Mouse (Mus musculus) embryo, embryonic 11.5 days (tissue): ENCODE measurements around the gene Cul7.
A peak's percentile ranks its signal among the peaks of the same experiment; 100 is the strongest.

Source experiments
- DNase-seq: peaks from one replicate; pipeline ENCODE4 v3.0.0-alpha.2; 2012; ENCODE audit warnings: low read depth, low spot score

The Cul7 gene

GRCm38 (mm10) chr17:46650232-46651031, at the start of gene Cul7:
Cul7 (plus strand) TSS chr17:46650337.
- peak; percentile 83 for DNase-seq

DNA sequence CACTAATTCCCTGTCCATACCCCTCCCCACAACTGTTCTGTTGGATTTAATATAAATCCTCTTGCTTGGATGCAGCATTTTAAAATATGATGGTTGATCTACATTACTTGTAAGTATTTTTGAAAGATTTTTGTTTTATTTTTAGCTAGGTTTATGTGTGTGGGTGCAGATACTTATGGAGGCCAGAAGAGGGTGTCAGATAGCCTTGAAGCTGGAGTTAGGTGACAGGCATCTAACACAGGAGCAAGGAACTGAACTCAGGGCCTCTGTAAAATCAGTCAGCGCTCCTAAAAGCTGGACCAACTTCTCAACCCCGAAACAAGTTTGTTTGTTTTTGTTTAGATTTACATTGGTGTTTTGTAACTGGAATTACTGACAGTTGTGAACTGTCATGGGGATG, 49.6 kb upstream of the Cul7 start:
- DNase-seq = no peak

DNA sequence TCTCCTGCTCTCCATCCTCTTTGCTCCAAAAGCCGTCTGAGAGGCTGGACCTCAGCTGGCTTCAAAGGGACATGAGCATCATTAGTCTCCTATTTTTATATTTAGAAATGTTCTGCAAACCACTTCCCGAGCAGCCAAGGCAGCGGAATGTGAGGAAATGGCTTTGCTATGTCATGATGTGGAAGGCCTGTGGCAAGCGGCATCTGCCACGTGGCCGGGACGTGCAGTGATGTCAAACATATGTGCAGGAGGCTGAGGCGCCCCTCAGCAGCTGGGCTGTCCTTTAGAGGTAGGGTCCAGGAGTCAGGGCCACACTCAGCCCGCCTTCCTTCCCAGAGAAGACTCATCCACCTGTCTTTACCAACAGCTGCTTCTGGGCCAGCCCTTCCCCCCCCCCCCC, 47.9 kb upstream of the Cul7 start:
- no peak for DNase-seq

- no peak for DNase-seq
Measured at GRCm38 (mm10) chr17:46603229-46603628, 46.9 kb upstream of the Cul7 start.

GRCm38 (mm10) chr17:46605126-46605525, 45.0 kb upstream of the Cul7 start:
- DNase-seq = no peak

- no peak for DNase-seq
Measured at GRCm38 (mm10) chr17:46605987-46606386, 44.1 kb upstream of the Cul7 start.

GRCm38 (mm10) chr17:46609721-46610514, 40.2 kb upstream of the Cul7 start:
- no peak for DNase-seq

DNA sequence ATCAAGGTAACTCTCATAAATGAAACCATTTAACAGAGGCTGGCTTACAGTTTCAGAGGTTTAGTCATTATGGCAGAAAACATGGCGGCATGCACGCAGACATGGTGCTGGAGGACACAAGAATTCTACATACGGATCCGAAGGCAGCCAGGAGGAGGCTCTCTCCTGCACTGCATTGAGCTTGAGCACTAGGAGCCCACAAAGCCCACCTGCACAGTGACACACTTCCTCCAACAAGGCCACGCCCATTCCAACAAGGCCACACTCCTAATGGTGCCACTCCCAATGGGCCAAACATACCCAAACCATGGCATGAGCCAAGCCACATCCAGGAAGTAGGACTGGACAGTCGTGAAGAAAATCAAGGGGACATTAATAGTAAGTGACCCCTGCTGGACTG, 38.8 kb upstream of the Cul7 start:
- DNase-seq = no peak

GRCm38 (mm10) chr17:46612189-46612588, 37.9 kb upstream of the Cul7 start:
- no peak for DNase-seq

GRCm38 (mm10) chr17:46612820-46613219, 37.3 kb upstream of the Cul7 start:
- DNase-seq = no peak

DNA sequence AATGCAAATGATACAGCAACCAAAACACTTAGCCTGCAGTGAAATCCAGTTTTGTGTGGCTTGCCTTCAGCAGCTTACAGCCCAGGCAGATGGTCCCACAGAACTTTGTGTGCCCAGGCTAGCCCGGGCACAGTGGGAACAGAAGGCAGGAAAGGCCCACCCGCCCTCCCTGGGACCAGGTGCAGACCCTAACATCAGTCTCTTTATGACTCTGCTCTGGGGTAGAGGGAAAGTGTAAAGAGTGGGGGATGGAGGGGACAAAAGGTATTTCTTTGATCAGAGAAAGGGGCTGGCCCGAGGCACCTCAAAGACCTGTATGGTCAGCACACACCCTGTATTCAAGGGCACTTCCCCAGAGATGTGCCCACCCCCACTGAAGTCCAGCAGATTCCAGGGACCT, 36.9 kb upstream of the Cul7 start:
- DNase-seq = no peak

- no peak for DNase-seq
Measured at GRCm38 (mm10) chr17:46617799-46618198, 32.3 kb upstream of the Cul7 start.

GRCm38 (mm10) chr17:46618394-46618768, 31.8 kb upstream of the Cul7 start:
- DNase-seq = no peak

DNA sequence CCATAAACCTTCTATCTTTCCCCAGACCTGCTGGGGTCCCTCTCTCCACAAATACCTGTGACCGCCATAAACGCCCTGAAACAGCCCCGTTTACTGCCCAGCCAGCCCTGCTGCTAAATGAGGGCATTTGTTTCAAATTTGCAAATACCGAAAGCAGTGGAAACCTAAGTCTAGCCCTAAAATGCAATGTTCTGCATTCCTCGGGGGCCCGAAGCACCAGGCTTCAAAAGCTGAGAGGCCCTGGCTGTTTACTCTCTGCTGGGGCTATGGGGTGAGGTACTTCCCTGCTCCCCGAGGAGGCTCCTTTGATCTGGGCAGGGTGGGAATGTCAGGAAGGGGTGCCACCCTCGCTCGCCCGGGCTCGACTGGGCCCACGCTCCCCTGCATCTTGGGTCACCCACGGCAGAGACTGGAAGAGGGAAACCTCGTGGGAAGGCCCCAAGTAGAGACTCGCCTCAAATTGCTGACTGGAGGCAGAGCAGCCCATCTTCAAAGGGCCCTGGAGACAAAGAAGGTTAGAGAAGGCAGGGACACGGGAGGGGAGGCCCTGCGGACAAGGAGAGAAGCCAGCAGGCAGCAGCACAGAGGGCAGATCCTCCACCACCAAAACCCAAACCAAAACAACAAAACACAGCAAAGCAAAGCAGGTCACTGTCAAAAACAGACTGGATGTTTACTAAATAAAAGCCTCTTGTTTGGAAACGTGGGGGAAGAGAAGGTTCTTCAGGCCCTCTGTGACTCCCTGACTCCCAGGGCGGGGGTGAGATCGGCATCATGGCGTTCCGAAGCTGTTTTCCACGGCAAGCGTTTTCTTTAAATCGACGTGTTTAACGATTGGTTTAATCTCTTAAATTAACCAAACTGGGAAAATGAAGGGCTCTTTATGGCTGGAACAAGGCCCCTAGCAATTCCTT, 31.1 kb upstream of the Cul7 start:
- DNase-seq = no peak

DNA sequence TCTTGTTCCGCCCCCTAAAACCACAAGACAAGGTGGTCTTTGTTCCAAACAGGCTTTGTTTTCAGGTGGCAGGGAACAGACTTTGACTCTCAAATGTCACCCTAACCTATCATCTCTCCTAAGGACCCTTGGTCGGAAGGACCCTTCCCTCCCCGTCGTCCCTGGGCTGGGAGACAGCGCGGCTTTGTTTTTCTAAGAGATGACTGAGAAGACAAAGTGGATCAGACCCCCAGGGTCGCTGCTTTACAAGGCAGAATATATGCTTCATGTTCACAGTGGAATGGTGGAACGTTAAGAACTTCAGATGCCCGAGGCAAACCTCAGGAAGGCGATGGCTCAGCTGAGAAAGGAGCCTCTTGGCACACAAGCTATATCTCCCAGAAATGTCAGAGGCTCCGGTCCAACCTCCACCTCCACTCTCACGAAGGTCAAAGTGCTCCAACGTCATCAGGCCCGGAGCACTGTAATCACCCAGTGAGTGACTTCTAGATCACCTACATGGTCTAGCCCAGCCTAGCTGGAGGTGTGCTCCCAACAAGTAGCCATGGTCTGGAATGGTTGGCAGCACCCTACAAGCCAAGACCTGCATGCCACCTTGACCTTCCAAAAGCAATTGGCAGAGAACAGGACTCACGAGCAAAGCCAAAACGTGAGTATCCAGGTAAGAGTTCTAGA, 30.3 kb upstream of the Cul7 start:
- DNase-seq = no peak

DNA sequence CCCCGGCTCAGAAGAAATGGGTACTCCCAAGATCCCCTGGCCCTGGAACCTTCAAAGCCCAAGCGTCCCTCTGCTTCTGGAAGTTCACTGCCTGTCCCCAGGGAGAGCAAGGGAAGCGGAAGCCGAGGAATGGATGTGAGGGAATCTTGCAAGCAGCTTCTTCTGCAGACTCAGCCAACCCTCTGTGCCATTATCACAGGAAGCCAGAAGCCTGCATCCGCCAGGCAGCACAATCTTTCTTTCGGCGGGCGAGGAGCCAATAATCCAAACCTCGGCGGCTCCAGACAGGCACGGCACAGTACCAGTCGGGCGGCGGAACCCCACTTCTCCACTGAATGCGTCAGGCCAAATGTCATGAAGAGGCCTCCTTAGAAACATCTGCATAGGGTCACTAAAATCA, 28.8 kb upstream of the Cul7 start:
- no peak for DNase-seq

GRCm38 (mm10) chr17:46622269-46622668, 27.9 kb upstream of the Cul7 start:
- no peak for DNase-seq

DNA sequence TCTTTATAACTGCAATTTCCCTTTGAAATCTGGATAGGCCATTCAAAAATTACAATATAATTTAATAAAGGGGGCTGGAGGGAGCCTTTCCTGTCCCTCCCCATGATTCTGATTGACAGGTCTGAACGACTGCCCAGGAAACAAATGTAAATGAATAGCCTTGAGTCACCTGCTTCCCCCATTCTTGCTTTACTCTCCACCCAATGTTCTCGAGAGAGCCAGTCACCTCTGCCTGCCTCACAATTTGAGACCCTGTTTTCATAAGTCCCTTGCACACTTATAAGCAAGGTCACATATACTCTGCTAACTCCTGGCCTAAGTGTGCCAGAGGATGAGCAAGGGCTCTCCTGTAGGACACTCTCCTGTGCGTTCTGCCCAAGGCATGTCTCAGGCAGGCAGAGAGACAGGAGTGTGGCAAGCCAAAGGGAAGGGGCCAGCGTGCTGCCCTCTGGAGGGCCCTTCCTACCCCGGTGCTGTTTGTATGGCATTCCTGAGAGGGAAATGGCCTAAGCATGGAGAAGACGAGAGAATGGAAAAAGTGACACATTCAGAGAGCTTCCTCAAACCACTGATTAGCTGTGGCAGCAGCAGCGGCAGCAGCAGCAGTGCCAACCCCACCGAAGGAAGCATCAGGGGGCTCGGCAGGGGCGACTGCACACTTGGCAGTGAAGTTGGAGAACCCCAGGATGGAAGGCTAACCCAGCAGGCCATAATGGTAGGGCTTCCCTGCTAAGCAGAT, 26.1 kb upstream of the Cul7 start:
- DNase-seq = no peak

DNA sequence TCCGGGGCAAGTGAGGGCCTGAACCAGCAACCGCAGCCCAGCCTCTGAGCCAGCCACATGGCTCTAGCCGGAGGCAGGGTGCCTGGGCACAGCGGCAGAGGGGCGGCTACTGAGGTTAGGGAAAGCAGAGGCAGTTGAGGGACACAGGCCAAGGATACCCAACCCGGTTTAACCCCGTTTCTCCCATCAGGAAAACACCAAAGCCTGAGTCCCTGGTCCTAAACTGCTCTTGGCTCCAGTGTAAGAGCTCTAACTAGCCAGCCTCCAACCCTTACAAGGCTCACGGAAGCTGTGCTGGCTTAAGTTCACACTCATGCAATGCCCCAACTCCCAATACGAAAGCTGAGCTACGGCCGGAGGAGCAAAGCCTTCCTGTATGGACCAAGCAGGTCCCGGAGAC, 25.5 kb upstream of the Cul7 start:
- no peak for DNase-seq

DNA sequence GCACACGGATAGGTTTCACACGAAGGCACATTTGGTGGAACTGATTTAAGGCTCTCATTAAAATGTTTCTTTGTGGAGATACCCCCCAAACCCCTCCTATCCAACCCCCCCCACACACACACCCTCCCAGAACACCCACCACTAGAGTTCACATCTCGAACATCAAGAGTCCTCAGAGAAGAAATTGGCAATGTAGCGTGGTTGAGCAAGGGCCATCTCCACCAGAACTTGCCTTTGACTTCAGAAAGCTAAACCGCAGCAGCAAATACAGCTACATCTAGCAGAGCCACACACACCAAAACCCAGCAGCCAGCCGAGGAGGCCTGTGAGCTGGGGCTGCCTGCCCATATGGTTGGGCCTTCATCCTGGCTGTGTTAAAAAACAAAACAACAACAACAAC, 22.7 kb upstream of the Cul7 start:
- DNase-seq = no peak

- no peak for DNase-seq
Measured at GRCm38 (mm10) chr17:46628471-46628790, 21.7 kb upstream of the Cul7 start.
